Mouse (Mus musculus) adrenal gland, adult 18-20 months (tissue): Measurements from ENCODE around the gene Gm20894. TPM values are rescaled to one million over a fixed set of nuclear protein-coding genes. Genes with fewer than 3 reads are reported as not detected.
"Not testable (repeated sequence)": the region's sequence is repeated elsewhere in the genome, so short reads cannot be mapped to it uniquely, and the experiment has no call there.

ENCODE experiments used
- DNase-seq, 2 experiments: peaks; one replicate each; pipeline ENCODE4 v3.0.0; 2021 to 2022; ENCODE audit warnings: low spot score in 2 of 2
- long read RNA-seq, 2 experiments: library from polyadenylated mRNA; stranded (forward); transcript quantifications; one replicate each; pipeline ENCODE4 v2.0.0; 2021
- total RNA-seq, 2 experiments: library from RNA; stranded (reverse); gene quantifications; 1 replicate in 1 of 2; 2 replicates in 1 of 2; pipeline ENCODE4 v1.2.3; 2021

Gm20894 gene
- not detected for total RNA-seq
- long read RNA-seq, experiment 1: 0 reads
- long read RNA-seq, experiment 2: 0 reads

DNA sequence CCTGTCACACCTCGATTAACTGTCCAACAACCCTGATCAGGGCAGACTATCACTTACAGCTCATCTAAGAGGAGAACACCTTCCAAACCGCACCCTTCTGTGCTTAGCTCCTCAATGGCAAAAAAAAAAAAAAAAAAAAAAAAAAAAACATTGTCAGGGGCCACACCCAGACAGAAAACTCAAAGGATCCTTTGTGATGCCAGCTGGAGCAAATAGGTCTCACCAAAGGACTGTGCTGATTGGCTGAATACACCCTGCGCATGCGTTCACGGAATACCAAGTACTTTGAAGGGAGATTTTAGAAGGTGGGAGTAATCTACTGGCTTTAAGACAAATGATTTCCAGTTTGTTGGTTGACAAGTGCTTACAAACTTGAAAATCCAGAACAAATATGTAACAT lies at the start of gene Gm20894:
TSS of gene Gm20894 (minus strand) at position 101 of the 400 bp plus-strand sequence.
- DNase-seq: not testable (repeated sequence)
